Mouse (Mus musculus) layer of hippocampus, postnatal 10 days (tissue): ENCODE measurements around the gene Thg1l. TPM values are rescaled to one million over a fixed set of nuclear protein-coding genes. Genes with fewer than 3 reads are reported as not detected.

Source experiments
- DNase-seq, 2 experiments: peaks; one replicate each; pipeline ENCODE4 v3.0.0; 2021; ENCODE audit warnings: low spot score in 2 of 2
- long read RNA-seq: library from polyadenylated mRNA; stranded (forward); transcript quantifications from one replicate; pipeline ENCODE4 v2.0.0, GENCODE M21; 2023
- total RNA-seq, 2 experiments: library from RNA; stranded (reverse); gene quantifications; 2 replicates each; pipeline ENCODE4 v1.2.3; 2021

Thg1l gene
- total RNA-seq, result 10 to 100 TPM; 12.9 to 13.5 TPM
- long read RNA-seq, partial matches to known transcripts, result 1 of 2 reads
- long read RNA-seq, other reads (novel, unspliced or antisense), result 0 of 2 reads

DNA sequence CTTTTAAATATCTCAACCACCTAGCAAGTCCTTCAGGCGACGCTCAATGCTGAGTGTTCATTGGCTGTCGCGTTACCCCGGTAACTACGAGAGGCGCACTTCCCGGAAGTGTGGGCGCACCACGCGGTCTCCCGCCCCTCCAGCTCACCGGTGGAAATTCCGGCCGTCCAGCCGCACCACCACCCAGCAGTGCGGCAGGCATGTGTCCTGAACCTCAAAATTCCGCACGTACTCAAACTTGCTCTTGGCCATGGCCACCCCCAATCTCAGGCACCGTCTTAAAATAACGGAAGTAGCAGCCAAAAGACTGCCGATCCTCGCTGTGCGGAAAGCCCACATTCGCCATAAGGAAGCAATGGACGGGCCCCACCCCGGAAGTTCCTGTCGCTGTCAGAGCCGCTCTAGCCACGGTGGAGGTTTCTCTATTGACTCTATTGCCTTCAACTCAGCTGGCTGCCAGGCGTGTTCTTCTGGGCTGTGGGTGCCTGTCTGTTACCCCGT lies at the start of gene Thg1l:
Gene Thg1l (minus strand): TSS at position 368 of the 501 bp plus-strand sequence.
- peak; percentile 87 to 88 for DNase-seq

GRCm38 (mm10) chr11:45992087-45992486 lies 36.8 kb upstream of the Thg1l start:
- no peak for DNase-seq

- DNase-seq, result peak in 1 of 2 experiments; percentile 18
Measured at GRCm38 (mm10) chr11:45991604-45992003, 36.3 kb upstream of the Thg1l start.

DNA sequence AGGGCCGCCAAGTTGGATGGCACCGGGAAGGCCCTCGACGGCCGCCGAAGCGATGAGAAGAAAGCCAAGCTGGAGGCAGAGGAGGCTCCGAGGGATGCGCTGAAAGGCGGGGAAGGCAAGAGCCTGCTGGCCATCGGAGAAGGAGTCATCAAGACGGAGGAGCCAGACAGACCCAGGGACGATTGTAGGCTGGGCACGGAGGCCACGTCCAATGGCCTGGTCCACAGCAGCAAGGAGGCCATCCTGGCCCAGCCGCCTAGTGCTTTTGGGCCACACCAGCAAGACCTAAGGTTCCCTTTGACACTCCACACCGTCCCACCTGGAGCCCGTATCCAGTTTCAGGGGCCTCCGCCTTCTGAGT lies 25.6 kb upstream of the Thg1l start:
- no peak for DNase-seq

DNA sequence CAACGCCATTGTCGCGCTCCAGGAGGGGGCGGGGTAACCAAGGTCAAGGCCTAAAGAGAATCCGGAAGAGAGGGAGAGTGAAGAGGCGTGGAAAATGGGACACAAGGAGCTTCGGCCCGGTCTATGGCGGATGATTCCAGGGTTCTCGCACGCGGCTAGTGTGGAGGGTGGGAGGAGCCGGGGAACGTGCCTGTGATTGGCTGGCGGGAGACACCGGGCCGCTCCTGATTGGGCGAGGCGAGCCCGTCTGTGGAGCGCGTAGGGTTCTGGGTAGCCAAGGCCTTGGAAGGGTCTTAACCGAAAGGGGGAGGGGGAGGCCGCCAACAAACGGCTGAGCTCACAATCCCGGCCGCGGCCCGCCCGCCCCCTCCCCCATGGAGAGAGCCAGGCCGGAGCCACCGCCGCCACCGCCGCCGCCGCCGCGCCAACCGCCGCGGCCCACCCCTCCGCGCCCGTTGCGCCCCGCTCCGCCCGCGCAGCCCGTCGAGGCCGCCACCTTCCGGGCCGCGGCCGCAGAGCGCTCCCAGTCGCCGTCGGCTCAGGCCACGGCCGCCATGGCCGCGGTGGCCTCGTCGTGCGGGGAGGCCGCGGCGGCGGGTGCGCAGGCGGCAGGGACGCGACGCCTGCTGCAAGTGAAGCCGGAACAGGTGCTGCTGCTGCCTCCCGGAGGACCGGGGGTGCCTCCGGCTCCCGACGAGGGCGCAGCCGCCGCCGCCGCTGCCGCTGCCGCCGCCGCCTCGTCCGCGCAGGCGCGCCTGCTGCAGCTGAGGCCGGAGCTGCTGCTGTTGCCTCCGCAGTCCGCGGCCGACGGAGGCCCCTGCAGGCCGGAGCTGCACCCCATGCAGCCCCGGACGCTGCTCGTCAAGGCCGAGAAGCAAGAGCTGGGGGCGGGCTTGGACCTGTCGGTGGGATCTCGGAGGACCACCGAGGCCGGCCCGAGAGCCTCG lies 24.9 kb upstream of the Thg1l start, which contains the start of gene Sox30:
Gene Sox30 (plus strand): TSS at position 365 of the 947 bp plus-strand sequence.
- DNase-seq, result peak; percentile 50 to 63

- no peak for DNase-seq
Measured at GRCm38 (mm10) chr11:45976061-45976460, 20.8 kb upstream of the Thg1l start.

- DNase-seq, result no peak
Measured at GRCm38 (mm10) chr11:45974466-45974865, 19.2 kb upstream of the Thg1l start.

- no peak for DNase-seq
Measured at GRCm38 (mm10) chr11:45973635-45974034, 18.3 kb upstream of the Thg1l start.

DNA sequence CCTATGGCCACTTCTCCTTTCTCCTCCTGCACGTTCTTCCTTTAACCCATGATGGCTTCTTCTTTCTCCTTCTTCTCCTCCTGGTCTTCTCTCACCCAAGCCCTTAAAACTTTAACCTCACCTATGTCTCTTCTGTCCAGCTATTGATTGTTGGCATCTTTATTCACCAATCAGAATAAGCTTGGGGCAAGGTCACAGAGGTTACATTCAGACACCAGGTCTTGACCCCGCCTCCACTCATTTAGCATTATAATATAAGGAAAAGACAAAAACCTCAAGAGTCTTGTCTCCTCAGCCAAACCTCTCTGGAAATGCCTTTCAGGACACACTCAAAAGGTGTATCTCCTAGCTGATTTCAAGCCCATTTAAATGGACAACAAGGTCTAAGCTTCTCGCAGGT lies 13.2 kb upstream of the Thg1l start:
- DNase-seq, result no peak

DNA sequence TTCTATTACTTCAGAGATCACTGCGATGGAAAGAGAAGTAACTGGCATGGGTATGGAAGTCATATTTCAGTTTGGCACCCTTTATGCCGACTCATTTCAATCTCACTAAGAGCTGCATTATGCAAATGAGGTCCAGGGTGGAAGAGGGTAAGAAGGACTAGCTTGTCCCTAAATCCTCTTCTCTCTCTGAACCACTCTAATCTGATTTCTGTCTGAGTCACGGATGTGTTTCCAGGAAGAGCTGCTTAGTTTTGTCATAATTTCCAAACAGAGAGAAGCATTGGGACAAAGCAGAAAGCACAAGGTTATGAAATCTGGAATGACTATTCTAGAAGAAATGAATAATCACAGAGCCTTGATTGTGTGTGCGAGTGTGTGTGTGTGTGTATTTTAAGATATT lies 11.6 kb upstream of the Thg1l start:
- no peak for DNase-seq

- no peak for DNase-seq
Measured at GRCm38 (mm10) chr11:45960003-45960402, 4.7 kb upstream of the Thg1l start.

- no peak for DNase-seq
Measured at GRCm38 (mm10) chr11:45959598-45959997, 4.3 kb upstream of the Thg1l start.

- DNase-seq, result no peak
Measured at GRCm38 (mm10) chr11:45947491-45947890, 7.8 kb downstream of the Thg1l start.

DNA sequence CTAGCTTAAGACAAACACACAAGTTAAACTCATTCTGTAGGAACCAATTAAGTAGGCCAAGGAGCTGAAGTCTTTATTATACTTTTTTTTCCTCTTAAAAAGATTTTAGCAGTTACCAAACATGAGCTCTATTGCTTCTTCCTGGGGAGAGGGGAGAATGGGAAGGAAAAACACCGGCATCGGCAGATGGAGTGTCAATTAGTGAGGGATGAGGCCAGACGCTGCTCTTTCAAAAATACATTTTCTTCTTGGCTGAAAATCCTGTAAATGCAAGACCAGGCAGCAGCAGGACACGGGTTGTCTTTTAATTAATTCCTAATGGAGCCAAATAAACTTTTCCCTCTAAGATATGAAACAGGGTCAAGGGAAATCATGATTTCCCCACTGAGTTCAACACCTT lies 8.5 kb downstream of the Thg1l start:
- no peak for DNase-seq

DNA sequence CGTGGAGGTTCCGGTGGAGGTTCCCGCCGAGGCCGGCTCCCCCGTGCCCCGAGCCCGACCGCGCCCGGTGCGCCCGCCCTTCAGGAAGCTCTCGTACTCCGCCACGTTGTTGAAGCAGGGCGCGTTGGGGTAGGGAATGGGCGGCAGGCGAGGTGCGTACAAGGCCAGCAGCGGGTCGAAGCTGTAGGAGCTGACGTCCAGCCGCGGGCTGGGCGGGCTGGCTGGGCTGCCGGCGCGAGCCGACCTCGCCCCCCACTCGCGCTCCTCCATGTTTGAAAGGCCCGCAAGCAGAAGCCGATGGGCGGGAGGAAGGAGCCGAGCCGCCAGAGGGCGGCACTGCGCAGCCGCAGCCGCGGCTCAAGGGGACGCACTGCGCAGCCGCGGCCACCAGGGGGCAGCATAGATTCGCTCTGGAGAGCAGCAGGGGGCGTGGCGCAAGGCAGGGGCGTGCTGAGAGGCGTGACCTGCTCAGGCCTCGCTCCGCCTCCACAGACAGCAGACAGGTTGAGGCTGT lies 10.6 kb downstream of the Thg1l start, which contains the start of gene Lsm11:
Gene Lsm11 (minus strand): TSS at position 293 of the 514 bp plus-strand sequence.
- DNase-seq, result peak; percentile 100

DNA sequence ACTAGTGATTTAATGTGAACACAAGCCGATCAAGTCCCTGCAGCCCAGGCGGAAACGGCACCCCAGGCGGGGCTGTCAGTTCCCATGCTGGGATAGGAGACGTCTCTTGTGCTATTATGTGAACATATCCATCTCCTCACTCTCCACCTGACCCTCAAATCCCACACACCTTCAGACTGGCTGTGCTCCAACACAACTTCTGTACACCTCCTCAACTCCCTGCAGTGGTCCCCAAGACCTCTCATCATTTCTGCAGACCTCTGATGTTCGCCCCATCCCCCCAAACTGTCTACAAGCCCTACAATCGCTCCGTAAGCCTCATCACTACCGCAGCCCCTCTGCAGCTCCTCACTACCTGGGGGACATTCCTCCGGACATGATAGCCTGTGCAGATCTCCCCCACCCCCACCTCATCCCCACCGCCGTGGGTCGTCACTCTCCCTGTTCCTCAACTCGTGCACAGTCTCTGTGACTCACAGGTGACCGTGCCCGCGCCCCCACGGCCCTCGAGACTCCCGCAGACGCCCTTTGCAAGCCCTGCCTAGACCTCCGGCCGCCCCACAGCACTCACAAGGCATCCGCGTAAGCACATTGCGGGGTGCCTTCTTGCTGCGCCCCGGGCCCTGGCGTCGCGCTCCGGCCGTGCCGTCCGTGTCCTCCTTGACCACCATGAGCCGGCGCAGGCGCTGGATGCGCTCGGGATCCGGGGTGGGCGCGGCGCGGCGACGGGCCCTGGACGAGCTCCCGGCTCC lies 11.2 kb downstream of the Thg1l start:
- DNase-seq, result peak; percentile 26 to 39

GRCm38 (mm10) chr11:45943108-45943705 lies 12.1 kb downstream of the Thg1l start:
- DNase-seq, result peak; percentile 54 to 62

- DNase-seq, result no peak
Measured at GRCm38 (mm10) chr11:45942281-45942680, 13.0 kb downstream of the Thg1l start.

DNA sequence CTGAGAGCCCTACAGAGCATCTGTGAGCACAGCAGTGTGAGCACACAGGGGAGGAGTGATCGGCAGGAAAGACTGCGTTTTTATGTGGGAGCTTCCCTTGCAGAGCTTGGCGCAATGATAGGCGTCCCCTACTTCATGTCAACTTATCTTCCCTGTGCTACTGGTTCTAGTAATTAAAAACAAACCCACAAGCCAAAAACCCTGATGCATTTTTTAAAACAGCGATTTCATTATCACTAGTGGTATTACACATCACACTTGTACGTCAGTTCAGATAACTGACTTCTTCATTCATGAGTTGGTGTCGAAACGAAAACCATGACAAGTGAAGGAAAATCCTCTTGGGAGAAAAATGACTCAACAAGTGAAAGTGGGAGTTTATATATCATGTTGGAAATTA lies 16.4 kb downstream of the Thg1l start:
- no peak for DNase-seq

DNA sequence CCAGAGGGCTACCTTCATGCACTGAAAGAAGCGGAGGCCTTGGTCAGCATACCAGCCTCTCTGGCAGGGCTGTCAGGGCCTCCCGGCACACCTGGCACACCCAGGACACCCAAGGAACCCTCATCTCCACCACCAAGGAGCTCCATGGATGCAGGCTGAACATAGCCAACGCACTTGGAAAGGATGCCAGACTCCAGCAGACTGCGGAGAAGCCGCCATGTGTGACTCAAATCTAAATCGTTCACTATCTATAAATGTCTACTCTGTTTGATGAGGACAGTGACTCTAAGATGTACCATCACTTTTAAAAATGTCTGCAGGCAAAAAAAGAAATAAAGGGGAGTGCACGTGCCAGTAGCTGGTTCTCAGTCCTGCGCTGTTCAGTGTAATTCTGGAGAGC lies 17.8 kb downstream of the Thg1l start:
- DNase-seq, result no peak

- no peak for DNase-seq
Measured at GRCm38 (mm10) chr11:45932771-45933170, 22.5 kb downstream of the Thg1l start.
